Mouse (Mus musculus): Measurements from ENCODE around the gene Ralgps1. TPM values are rescaled to one million over a fixed set of nuclear protein-coding genes. Genes with fewer than 3 reads are reported as not detected.

The Ralgps1 gene
- polyA plus RNA-seq, 1 experiment from 2014 or later: 1.1 TPM

DNA sequence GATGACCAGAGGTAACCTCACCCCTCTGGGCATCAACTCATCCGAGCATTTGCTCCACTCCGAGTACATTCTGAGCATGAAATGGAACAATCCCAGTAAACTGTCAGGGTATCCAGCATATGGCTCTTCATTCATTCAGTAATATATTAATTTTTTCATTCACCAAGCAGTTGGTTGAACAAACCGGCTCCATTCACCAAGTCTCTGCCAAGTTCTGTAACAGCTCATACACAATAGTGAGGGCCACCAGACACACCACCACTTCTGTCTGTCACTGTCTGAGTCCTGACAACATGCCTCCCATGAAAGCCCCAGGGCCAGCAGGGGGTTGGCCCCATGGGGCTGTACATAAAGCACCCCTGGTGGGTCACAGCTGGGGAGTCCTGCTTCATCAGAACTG lies 181.3 kb downstream of the Ralgps1 start:
- Histone ChIP-seq H3K36me3 (ENCODE audit: control insufficient read depth, insufficient read depth) (no peaks in the 10 kb centered on the region), H3K27me3 (ENCODE audit: control insufficient read depth, insufficient read depth, low read depth, low read length) (no peaks in the 10 kb centered on the region), H3K4me1 (ENCODE audit: control insufficient read depth, low read depth, low read length) (no peaks in the 10 kb centered on the region), H3K9me3 (replicated peaks; ENCODE audit: control insufficient read depth, low read length) (no peaks in the 10 kb centered on the region), H3K4me2 (ENCODE audit: low read depth, low read length) (no peak overlapping the region), H3K9ac (ENCODE audit: low read depth, low read length) (no peak overlapping the region), H3K4me3 (ENCODE audit: low read depth, low read length) (no peak overlapping the region), H3K27ac (ENCODE audit: low read length) (no peak overlapping the region)
- no peak for ATAC-seq (ENCODE audit: low read depth)
- 81% methylated on average over 3 of the region's 3 CpGs for WGBS (ENCODE audit: insufficient replicate concordance)

DNA sequence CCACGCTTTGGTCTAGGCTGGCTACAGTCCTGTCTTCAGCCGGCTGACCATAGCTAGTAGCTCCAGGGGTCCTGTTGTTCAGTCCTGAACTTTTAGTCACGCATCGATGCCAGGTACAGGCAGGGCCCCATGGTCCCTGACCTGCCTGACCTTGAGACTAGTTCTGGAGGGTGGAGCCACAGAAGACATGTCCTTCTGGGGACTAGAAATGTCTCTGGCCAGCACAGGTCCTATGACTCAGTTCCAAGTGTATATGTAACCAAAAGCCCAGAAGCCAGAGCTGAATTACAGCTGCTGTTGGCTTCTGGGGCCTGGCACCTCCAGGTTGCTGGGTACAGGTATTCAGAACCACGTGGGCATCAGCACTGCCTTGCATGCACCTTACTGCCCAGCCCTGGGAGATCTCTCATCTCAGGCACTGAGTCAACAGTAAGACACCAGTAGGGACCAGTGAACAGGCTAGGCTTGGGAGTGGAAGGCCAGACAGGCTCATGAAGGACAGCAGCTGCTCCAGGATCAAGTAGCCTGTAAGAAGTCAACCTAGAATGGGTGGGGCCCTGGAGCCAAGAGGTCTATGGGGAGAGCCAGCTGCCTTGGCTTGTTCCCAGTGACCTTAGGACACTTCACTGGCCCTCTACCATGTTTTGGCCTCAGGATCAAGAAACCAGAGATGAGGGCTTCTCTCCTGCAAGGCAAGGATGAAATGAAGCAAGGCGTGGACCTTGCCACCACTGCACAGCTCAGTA lies 182.2 kb downstream of the Ralgps1 start:
- H3K9me3 ChIP-seq (replicated peaks; ENCODE audit: control insufficient read depth, low read length): no peaks in the 10 kb centered on the region
- no peaks in the 10 kb centered on the region for H3K27me3 ChIP-seq (ENCODE audit: control insufficient read depth, insufficient read depth, low read depth, low read length)
- no peaks in the 10 kb centered on the region for H3K36me3 ChIP-seq (ENCODE audit: control insufficient read depth, insufficient read depth)
- no peak for ATAC-seq (ENCODE audit: low read depth)
- no peak overlapping the region for H3K9ac ChIP-seq (ENCODE audit: low read depth, low read length)
- no peak overlapping the region for H3K4me3 ChIP-seq (ENCODE audit: low read depth, low read length)
- H3K4me2 ChIP-seq (ENCODE audit: low read depth, low read length): no peak overlapping the region
- H3K27ac ChIP-seq (ENCODE audit: low read length): no peak overlapping the region
- H3K4me1 ChIP-seq (ENCODE audit: control insufficient read depth, low read depth, low read length): no peaks in the 10 kb centered on the region
- 61% methylated on average over 6 of the region's 6 CpGs for WGBS (ENCODE audit: insufficient replicate concordance)

DNA sequence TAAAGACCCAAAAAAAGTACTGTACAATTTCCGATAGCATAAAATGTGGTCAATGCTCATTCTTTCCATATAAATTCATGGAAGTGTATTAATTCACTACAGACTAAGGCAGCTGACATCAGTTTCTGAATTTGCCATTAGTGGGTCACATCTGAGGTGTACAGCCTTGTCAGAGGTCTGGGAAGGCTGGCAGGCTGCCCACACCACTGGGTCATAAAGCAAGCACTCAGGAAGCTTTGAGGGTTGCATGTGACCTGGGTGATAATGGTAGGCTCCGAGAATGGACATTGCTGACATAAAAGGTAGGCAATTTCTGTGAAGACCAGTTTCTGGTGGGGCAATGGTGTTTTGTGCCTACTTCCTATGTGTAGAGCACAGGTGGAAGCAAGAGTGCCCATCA lies 183.4 kb downstream of the Ralgps1 start:
- 51% methylated on average over 2 of the region's 2 CpGs for WGBS (ENCODE audit: insufficient replicate concordance)
- no peak for ATAC-seq (ENCODE audit: low read depth)
- H3K27ac ChIP-seq (ENCODE audit: low read length): no peak overlapping the region
- H3K27me3 ChIP-seq (ENCODE audit: control insufficient read depth, insufficient read depth, low read depth, low read length): no peaks in the 10 kb centered on the region
- H3K4me1 ChIP-seq (ENCODE audit: control insufficient read depth, low read depth, low read length): no peaks in the 10 kb centered on the region
- H3K9ac ChIP-seq (ENCODE audit: low read depth, low read length): no peak overlapping the region
- no peaks in the 10 kb centered on the region for H3K36me3 ChIP-seq (ENCODE audit: control insufficient read depth, insufficient read depth)
- no peak overlapping the region for H3K4me2 ChIP-seq (ENCODE audit: low read depth, low read length)
- H3K9me3 ChIP-seq (replicated peaks; ENCODE audit: control insufficient read depth, low read length): no peaks in the 10 kb centered on the region
- no peak overlapping the region for H3K4me3 ChIP-seq (ENCODE audit: low read depth, low read length)

DNA sequence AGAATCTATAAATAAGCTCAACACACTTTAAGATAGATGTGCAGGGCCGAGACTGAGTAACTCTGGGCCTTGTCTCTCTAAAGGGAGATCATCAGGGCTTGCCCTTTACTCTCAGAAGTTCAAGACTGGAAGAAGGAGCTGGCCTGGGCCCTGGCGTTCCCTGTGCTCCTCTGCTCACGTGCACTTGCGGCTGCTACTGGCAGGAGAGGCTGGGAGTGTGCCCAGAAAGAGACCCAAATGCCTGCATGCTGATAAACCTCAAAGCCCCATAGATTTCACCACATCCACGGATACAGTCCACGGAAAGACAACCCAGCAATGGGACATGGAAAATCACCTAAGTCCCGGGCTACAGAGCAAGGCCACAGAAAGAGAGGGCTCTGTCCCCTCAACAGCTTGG lies 184.8 kb downstream of the Ralgps1 start:
- no peaks in the 10 kb centered on the region for H3K9me3 ChIP-seq (replicated peaks; ENCODE audit: control insufficient read depth, low read length)
- no peaks in the 10 kb centered on the region for H3K4me1 ChIP-seq (ENCODE audit: control insufficient read depth, low read depth, low read length)
- no peak overlapping the region for H3K27ac ChIP-seq (ENCODE audit: low read length)
- ATAC-seq (ENCODE audit: low read depth): no peak
- no peaks in the 10 kb centered on the region for H3K27me3 ChIP-seq (ENCODE audit: control insufficient read depth, insufficient read depth, low read depth, low read length)
- no peaks in the 10 kb centered on the region for H3K36me3 ChIP-seq (ENCODE audit: control insufficient read depth, insufficient read depth)
- 59% methylated on average over 7 of the region's 7 CpGs for WGBS (ENCODE audit: insufficient replicate concordance)
- H3K4me3 ChIP-seq (ENCODE audit: low read depth, low read length): no peak overlapping the region
- no peak overlapping the region for H3K9ac ChIP-seq (ENCODE audit: low read depth, low read length)
- no peak overlapping the region for H3K4me2 ChIP-seq (ENCODE audit: low read depth, low read length)

DNA sequence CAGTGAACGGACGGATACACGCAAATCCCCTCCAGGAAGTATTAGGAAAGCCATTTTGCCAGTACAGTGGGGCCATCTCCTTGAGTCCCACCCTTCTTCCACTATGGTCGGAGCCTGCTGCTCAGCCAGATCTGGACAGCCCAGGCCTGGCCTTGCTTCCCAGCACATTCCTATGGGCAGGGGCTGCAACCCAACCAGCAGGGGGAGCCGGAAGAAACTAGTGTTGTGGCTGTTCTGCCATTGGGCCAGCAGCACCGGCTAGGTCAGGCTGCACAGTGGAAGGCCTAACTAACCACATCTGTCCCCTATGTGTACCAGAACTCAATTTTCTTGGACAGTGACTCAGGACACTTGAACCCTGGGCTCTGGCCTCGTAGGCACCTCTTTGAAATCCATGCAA lies 186.0 kb downstream of the Ralgps1 start:
- no peak overlapping the region for H3K27ac ChIP-seq (ENCODE audit: low read length)
- H3K4me1 ChIP-seq (ENCODE audit: control insufficient read depth, low read depth, low read length): no peaks in the 10 kb centered on the region
- no peaks in the 10 kb centered on the region for H3K36me3 ChIP-seq (ENCODE audit: control insufficient read depth, insufficient read depth)
- no peaks in the 10 kb centered on the region for H3K9me3 ChIP-seq (replicated peaks; ENCODE audit: control insufficient read depth, low read length)
- no peak for ATAC-seq (ENCODE audit: low read depth)
- H3K4me3 ChIP-seq (ENCODE audit: low read depth, low read length): no peak overlapping the region
- no peak overlapping the region for H3K4me2 ChIP-seq (ENCODE audit: low read depth, low read length)
- no peak overlapping the region for H3K9ac ChIP-seq (ENCODE audit: low read depth, low read length)
- 58% methylated on average over 7 of the region's 7 CpGs for WGBS (ENCODE audit: insufficient replicate concordance)
- no peaks in the 10 kb centered on the region for H3K27me3 ChIP-seq (ENCODE audit: control insufficient read depth, insufficient read depth, low read depth, low read length)

DNA sequence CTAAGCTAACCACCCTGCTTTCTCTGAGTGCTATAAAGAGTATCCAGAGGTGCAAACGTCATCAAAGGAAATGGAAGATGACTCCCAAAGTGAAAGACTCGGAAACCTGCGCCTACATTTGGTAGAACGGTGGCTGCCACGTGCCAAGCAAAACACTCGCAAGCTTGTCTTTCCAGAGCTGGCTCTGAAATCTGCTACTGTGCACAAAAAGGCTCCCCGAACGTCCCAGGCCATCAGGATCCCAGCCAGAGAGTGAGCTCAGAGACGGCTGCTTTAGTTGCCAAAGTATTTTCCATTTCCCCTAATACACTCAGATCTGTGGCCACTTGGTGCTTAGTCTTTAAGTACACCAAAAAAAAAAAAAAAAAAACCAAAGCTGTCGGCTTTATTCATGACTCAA lies 186.6 kb downstream of the Ralgps1 start:
- Histone ChIP-seq H3K27me3 (ENCODE audit: control insufficient read depth, insufficient read depth, low read depth, low read length) (no peaks in the 10 kb centered on the region), H3K9ac (ENCODE audit: low read depth, low read length) (no peak overlapping the region), H3K4me1 (ENCODE audit: control insufficient read depth, low read depth, low read length) (no peaks in the 10 kb centered on the region), H3K27ac (ENCODE audit: low read length) (no peak overlapping the region), H3K36me3 (ENCODE audit: control insufficient read depth, insufficient read depth) (no peaks in the 10 kb centered on the region), H3K9me3 (replicated peaks; ENCODE audit: control insufficient read depth, low read length) (no peaks in the 10 kb centered on the region), H3K4me3 (ENCODE audit: low read depth, low read length) (no peak overlapping the region), H3K4me2 (ENCODE audit: low read depth, low read length) (no peak overlapping the region)
- no peak for ATAC-seq (ENCODE audit: low read depth)
- WGBS (ENCODE audit: insufficient replicate concordance): 72% methylated on average over 10 of the region's 10 CpGs

DNA sequence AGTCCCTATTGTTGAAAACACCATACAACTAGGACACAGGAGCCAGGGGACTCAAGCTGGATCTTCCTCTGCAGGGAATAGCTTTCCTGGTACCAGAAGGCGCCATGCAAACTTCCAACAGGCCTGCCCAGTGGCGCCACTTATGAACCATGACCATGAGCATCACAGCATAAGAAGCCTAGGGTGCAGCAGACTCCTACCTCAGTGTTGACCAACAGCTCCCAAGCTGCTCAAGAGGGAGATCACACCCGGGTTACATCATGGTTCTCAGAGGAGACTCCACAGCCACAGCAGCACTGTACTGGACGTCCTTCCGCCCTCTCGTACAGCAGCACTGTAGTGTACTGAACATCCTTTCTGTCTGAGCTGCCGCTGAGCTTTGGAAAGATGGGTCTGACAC lies 188.0 kb downstream of the Ralgps1 start:
- WGBS (ENCODE audit: insufficient replicate concordance): 73% methylated on average over 7 of the region's 7 CpGs
- H3K4me2 ChIP-seq (ENCODE audit: low read depth, low read length): no peak overlapping the region
- H3K9me3 ChIP-seq (replicated peaks; ENCODE audit: control insufficient read depth, low read length): no peaks in the 10 kb centered on the region
- H3K36me3 ChIP-seq (ENCODE audit: control insufficient read depth, insufficient read depth): no peaks in the 10 kb centered on the region
- no peaks in the 10 kb centered on the region for H3K4me1 ChIP-seq (ENCODE audit: control insufficient read depth, low read depth, low read length)
- H3K4me3 ChIP-seq (ENCODE audit: low read depth, low read length): no peak overlapping the region
- H3K27ac ChIP-seq (ENCODE audit: low read length): no peak overlapping the region
- no peaks in the 10 kb centered on the region for H3K27me3 ChIP-seq (ENCODE audit: control insufficient read depth, insufficient read depth, low read depth, low read length)
- ATAC-seq (ENCODE audit: low read depth): no peak
- no peak overlapping the region for H3K9ac ChIP-seq (ENCODE audit: low read depth, low read length)

DNA sequence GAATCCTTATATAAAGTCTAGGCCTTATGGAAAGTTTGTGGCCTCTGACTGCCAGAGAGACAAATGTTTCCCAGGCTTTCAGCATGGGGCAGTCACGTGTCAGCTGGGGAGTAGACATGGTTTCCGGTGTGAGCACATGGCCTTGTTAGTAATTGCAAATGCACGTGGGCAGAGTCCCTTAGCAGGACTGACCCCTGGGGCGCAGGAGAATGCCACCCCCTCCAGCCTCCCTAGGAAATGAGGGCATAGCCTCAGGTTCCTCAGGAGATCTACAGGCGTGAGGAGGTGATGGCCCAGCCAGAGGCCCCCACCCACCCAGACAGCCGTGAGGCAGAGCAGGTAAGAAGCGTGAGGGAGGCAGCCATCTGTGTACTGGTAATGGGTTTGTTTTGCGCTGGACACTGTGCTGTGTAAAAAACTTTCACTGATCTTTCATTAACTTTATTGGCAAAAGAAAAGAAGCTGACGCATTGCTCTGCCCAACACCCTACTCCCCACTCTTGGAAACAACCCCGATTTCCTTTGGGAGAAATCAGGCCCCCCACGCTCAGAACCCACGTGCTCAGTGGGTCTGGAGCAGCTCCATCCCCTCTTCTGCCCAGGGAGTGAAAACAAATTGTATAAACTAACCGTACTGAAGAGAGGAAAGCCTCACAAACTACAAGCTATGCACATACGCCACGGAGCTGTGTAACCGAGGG lies 191.2 kb downstream of the Ralgps1 start:
- Histone ChIP-seq H3K36me3 (ENCODE audit: control insufficient read depth, insufficient read depth) (no peaks in the 10 kb centered on the region), H3K4me3 (ENCODE audit: low read depth, low read length) (no peak overlapping the region), H3K9me3 (replicated peaks; ENCODE audit: control insufficient read depth, low read length) (no peaks in the 10 kb centered on the region), H3K4me2 (ENCODE audit: low read depth, low read length) (no peak overlapping the region), H3K27ac (ENCODE audit: low read length) (no peak overlapping the region), H3K9ac (ENCODE audit: low read depth, low read length) (no peak overlapping the region), H3K27me3 (ENCODE audit: control insufficient read depth, insufficient read depth, low read depth, low read length) (no peaks in the 10 kb centered on the region), H3K4me1 (ENCODE audit: control insufficient read depth, low read depth, low read length) (no peaks in the 10 kb centered on the region; the same call in 1 of the 2 replicates)
- no peak for ATAC-seq (ENCODE audit: low read depth)
- 57% methylated on average over 16 of the region's 16 CpGs for WGBS (ENCODE audit: insufficient replicate concordance)

DNA sequence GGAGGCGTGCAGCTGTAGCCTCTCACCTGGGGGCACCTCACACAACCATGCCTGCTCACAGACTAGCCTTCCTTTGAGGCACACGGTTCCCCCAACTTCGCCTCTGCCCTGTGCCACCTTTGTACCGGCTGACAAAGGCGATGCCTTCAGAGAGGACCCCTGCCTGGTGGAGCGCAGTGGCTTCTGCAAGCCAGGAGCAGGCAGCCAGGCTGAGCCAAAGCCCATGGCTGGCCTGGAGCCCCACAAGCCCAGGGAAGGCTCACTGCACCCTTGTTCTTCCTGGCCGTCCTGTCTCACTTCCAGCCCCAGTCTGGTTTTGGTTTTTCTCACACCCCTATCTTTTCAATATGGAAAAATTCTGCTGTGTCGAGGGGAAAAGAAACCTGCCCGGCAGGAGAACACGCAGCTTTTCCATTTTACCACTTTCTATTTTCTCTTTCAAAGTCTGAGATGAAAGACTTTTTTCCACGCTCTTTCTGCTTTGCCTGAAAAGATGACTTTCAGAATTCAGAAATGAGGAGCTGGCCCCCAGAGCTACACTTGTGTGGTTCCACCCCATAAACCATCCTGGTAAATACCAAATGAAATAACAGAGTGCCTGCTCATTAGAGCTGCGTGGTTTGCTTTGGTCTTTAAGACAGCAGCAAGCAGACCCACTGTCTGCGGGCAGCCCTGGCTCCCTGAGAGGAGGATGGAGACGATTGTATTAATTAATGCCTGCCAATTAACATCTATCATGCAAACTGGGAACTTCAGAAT lies 191.9 kb downstream of the Ralgps1 start:
- no peak overlapping the region for H3K9ac ChIP-seq (ENCODE audit: low read depth, low read length)

More for the DNA sequence above, 191.9 kb downstream of the Ralgps1 start:
- H3K9me3 ChIP-seq (replicated peaks; ENCODE audit: control insufficient read depth, low read length): no peaks in the 10 kb centered on the region
- 70% methylated on average over 14 of the region's 14 CpGs for WGBS (ENCODE audit: insufficient replicate concordance)
- H3K4me2 ChIP-seq (ENCODE audit: low read depth, low read length): no peak overlapping the region
- no peaks in the 10 kb centered on the region for H3K27me3 ChIP-seq (ENCODE audit: control insufficient read depth, insufficient read depth, low read depth, low read length)
- ATAC-seq (ENCODE audit: low read depth): no peak
- no peak overlapping the region for H3K27ac ChIP-seq (ENCODE audit: low read length)
- H3K36me3 ChIP-seq (ENCODE audit: control insufficient read depth, insufficient read depth): no peaks in the 10 kb centered on the region
- no peaks in the 10 kb centered on the region; the same call in 1 of the 2 replicates for H3K4me1 ChIP-seq (ENCODE audit: control insufficient read depth, low read depth, low read length)
- no peak overlapping the region for H3K4me3 ChIP-seq (ENCODE audit: low read depth, low read length)

Data from liver, embryonic 16.5 days (tissue).